22 mouse cellular contexts compared by ENCODE assay signal in genomic region chr11:51594715-51595350, GRCm38 (mm10). TPM values are rescaled to one million over a fixed set of nuclear protein-coding genes. Genes with fewer than 3 reads are reported as not detected.
A peak's percentile ranks its signal among the peaks of the same experiment; 100 is the strongest.
DNase-seq lines count a peak whose midpoint lies in the region; ATAC-seq and TF ChIP-seq lines count a peak whose summit lies in the region.
"Had no signal": no experiment of that assay in that cellular context is flagged by ENCODE, and none has a peak within 500 bp of the region (broad histone marks: within the 10 kb centered on the region; RNA-seq: fewer than 3 reads in every experiment).

No protein-coding gene starts in this region.

- ATAC-seq in heart, postnatal 0 days (ENCODE audit: insufficient read depth, low read depth): 0 out of 2 replicates have a peak, but pooled peaks have one; percentile 22
- no peak for ATAC-seq in liver, embryonic 16.5 days (ENCODE audit: low read depth)
- ATAC-seq: forebrain, postnatal 0 days; lung, postnatal 0 days had no signal

- no peaks in the 10 kb centered on the region for H3K9me3 ChIP-seq in heart, postnatal 0 days (replicated peaks; ENCODE audit: control insufficient read depth, low read length)
- H3K9me3 ChIP-seq in liver, embryonic 16.5 days (replicated peaks; ENCODE audit: control insufficient read depth, low read length): no peaks in the 10 kb centered on the region
- H3K9me3 ChIP-seq: heart, embryonic 15.5 days; hindbrain, embryonic 13.5 days; limb, embryonic 12.5 days; neural tube, embryonic 12.5 days; stomach, embryonic 15.5 days had no signal

- WGBS in heart, postnatal 0 days: 64% methylated on average over 3 of the region's 3 CpGs
- 61% methylated on average over 3 of the region's 3 CpGs for WGBS in liver, embryonic 16.5 days (ENCODE audit: insufficient replicate concordance)

- no peak for TF ChIP-seq EP300 in heart, postnatal 0 days (IDR thresholded peaks at IDR 0.05; ENCODE audit: low read depth)

- no peak overlapping the region for H3K4me2 ChIP-seq in heart, postnatal 0 days (ENCODE audit: low read depth, low read length)
- no peak overlapping the region for H3K4me2 ChIP-seq in liver, embryonic 16.5 days (ENCODE audit: low read depth, low read length)
- H3K4me2 ChIP-seq: heart, embryonic 15.5 days; hindbrain, embryonic 13.5 days; limb, embryonic 12.5 days; neural tube, embryonic 12.5 days; stomach, embryonic 15.5 days had no signal

- no peak overlapping the region for H3K27ac ChIP-seq in heart, postnatal 0 days (ENCODE audit: low read depth)
- H3K27ac ChIP-seq in liver, embryonic 16.5 days (ENCODE audit: low read length): 0 out of 2 replicates have a peak overlapping the region, but pooled peaks have one; percentile 35
- H3K27ac ChIP-seq: heart, adult 2 months; heart, embryonic 15.5 days; hindbrain, embryonic 13.5 days; left cerebral cortex, adult 2 months; limb, embryonic 12.5 days; neural tube, embryonic 12.5 days; stomach, embryonic 15.5 days had no signal

- H3K36me3 ChIP-seq in heart, postnatal 0 days (replicated peaks; ENCODE audit: control insufficient read depth, insufficient read depth, low read length): peaks cover 98% of the 10 kb centered on the region
- H3K36me3 ChIP-seq in liver, embryonic 16.5 days (ENCODE audit: control insufficient read depth, insufficient read depth): peaks cover 71% of the 10 kb centered on the region

- no peak overlapping the region for H3K9ac ChIP-seq in heart, postnatal 0 days (replicated peaks; ENCODE audit: low read depth, low read length)
- no peak overlapping the region for H3K9ac ChIP-seq in liver, embryonic 16.5 days (ENCODE audit: low read depth, low read length)
- H3K9ac ChIP-seq: forebrain, postnatal 0 days; heart, embryonic 15.5 days; hindbrain, embryonic 13.5 days; limb, embryonic 12.5 days; neural tube, embryonic 12.5 days; stomach, embryonic 15.5 days had no signal

- H3K4me1 ChIP-seq in heart, postnatal 0 days (ENCODE audit: control insufficient read depth, insufficient read depth): no peaks in the 10 kb centered on the region
- H3K4me1 ChIP-seq in liver, embryonic 16.5 days (ENCODE audit: control insufficient read depth, low read depth, low read length): peaks cover 4% of the 10 kb centered on the region
- H3K4me1 ChIP-seq: limb, embryonic 12.5 days; neural tube, embryonic 12.5 days had no signal

- H3K27me3 ChIP-seq in heart, postnatal 0 days (ENCODE audit: control insufficient read depth, insufficient read depth, low read length): no peaks in the 10 kb centered on the region
- H3K27me3 ChIP-seq in liver, embryonic 16.5 days (ENCODE audit: control insufficient read depth, insufficient read depth, low read depth, low read length): no peaks in the 10 kb centered on the region
- H3K27me3 ChIP-seq: heart, embryonic 15.5 days; hindbrain, embryonic 13.5 days; limb, embryonic 12.5 days; neural tube, embryonic 12.5 days; stomach, embryonic 15.5 days had no signal

- no peak for TF ChIP-seq CTCF in heart, postnatal 0 days (IDR thresholded peaks at IDR 0.05; ENCODE audit: low read depth)

- H3K4me3 ChIP-seq in heart, postnatal 0 days (ENCODE audit: low read depth, low read length): no peak overlapping the region
- H3K4me3 ChIP-seq in liver, embryonic 16.5 days (ENCODE audit: low read depth, low read length): no peak overlapping the region
- H3K4me3 ChIP-seq: gastrocnemius, adult 2 months; heart, adult 2 months; heart, embryonic 15.5 days; hindbrain, embryonic 13.5 days; left cerebral cortex, adult 2 months; limb, embryonic 12.5 days; neural tube, embryonic 12.5 days; stomach, embryonic 15.5 days had no signal

- intact Hi-C loops in gastrocnemius, postnatal 36 days (cut with DNase I): no loop called here

- no peak for DNase-seq in heart, postnatal 0 days (ENCODE audit: low spot score)
- DNase-seq in heart, postnatal 4 days: no peak
- peak; percentile 80 for DNase-seq in 416B (ENCODE audit: low read depth)
- DNase-seq in brain, adult 2 months (ENCODE audit: low read depth, low spot score): peak; percentile 25
- DNase-seq in ovary, adult 18-20 months (ENCODE audit: low spot score): no peak
- DNase-seq in gastrocnemius, postnatal 36 days: no peak
- DNase-seq in left cerebral cortex, adult 9 months (ENCODE audit: low spot score in 2 of 2): no peak
- DNase-seq: B cell, adult 2 months; cerebellum, postnatal 14 days; forebrain, postnatal 0 days; gastrocnemius, adult 2 months; heart, adult 2 months; kidney, adult 18-20 months; kidney, postnatal 10 days had no signal

RNA-seq across cellular contexts. Expression of gene Phykpl, which starts 10.3 kb away (rescaled TPM):
- total RNA-seq in heart, postnatal 0 days (2014; rRNA removed; ENCODE audit: low replicate concordance): 14.5 and 35.2 TPM in 2 replicates
- polyA plus RNA-seq in heart, postnatal 0 days (2015; fragmentation: Nextera tagmentation; extraction: Ambion mirVana): 12.7 and 13.9 TPM in 2 replicates
- 10 to 100 TPM; 11.7 to 12.3 TPM for total RNA-seq in heart, postnatal 4 days (2021)
- polyA plus RNA-seq in liver, embryonic 16.5 days (2015; fragmentation: Nextera tagmentation; extraction: Ambion mirVana): 11.3 and 12.6 TPM in 2 replicates
- 10 to 100 TPM; 13.1 to 15.7 TPM for total RNA-seq in gastrocnemius, postnatal 36 days (2021)

RNA-seq across cellular contexts. Expression of gene Hnrnpab, which starts 11.8 kb away (rescaled TPM):
- 136 and 225 TPM in 2 replicates for total RNA-seq in heart, postnatal 0 days (2014; rRNA removed; ENCODE audit: low replicate concordance)
- 156 and 159 TPM in 2 replicates for polyA plus RNA-seq in heart, postnatal 0 days (2015; fragmentation: Nextera tagmentation; extraction: Ambion mirVana)
- 100 to 1,000 TPM; 366 to 372 TPM for total RNA-seq in heart, postnatal 4 days (2021)
- polyA plus RNA-seq in liver, embryonic 16.5 days (2015; fragmentation: Nextera tagmentation; extraction: Ambion mirVana): 130 and 132 TPM in 2 replicates
- total RNA-seq in gastrocnemius, postnatal 36 days (2021): 100 to 1,000 TPM in 1 of 2 experiments, 10 to 100 TPM in 1; 93.4 to 103 TPM

RNA-seq across cellular contexts. Expression of gene Nhp2, which starts 24.7 kb away (rescaled TPM):
- total RNA-seq in heart, postnatal 0 days (2014; rRNA removed; ENCODE audit: low replicate concordance): 34.1 and 58.2 TPM in 2 replicates
- 59.7 and 61.4 TPM in 2 replicates for polyA plus RNA-seq in heart, postnatal 0 days (2015; fragmentation: Nextera tagmentation; extraction: Ambion mirVana)
- 10 to 100 TPM; 41.4 to 42.4 TPM for total RNA-seq in heart, postnatal 4 days (2021)
- 69.5 and 79.3 TPM in 2 replicates for polyA plus RNA-seq in liver, embryonic 16.5 days (2015; fragmentation: Nextera tagmentation; extraction: Ambion mirVana)
- total RNA-seq in gastrocnemius, postnatal 36 days (2021): 10 to 100 TPM; 21.0 to 24.7 TPM

RNA-seq across cellular contexts. Expression of gene Rmnd5b, which starts 40.9 kb away (rescaled TPM):
- total RNA-seq in heart, postnatal 0 days (2014; rRNA removed; ENCODE audit: low replicate concordance): 38.6 and 54.3 TPM in 2 replicates
- 25.8 and 30.0 TPM in 2 replicates for polyA plus RNA-seq in heart, postnatal 0 days (2015; fragmentation: Nextera tagmentation; extraction: Ambion mirVana)
- 10 to 100 TPM; 24.3 to 27.4 TPM for total RNA-seq in heart, postnatal 4 days (2021)
- 16.6 and 17.7 TPM in 2 replicates for polyA plus RNA-seq in liver, embryonic 16.5 days (2015; fragmentation: Nextera tagmentation; extraction: Ambion mirVana)
- total RNA-seq in gastrocnemius, postnatal 36 days (2021): 10 to 100 TPM in 1 of 2 experiments, 1 to 10 TPM in 1; 8.5 to 12.1 TPM

RNA-seq across cellular contexts. Expression of gene N4bp3, which starts 55.8 kb away (rescaled TPM):
- 31.2 and 34.8 TPM in 2 replicates for total RNA-seq in heart, postnatal 0 days (2014; rRNA removed; ENCODE audit: low replicate concordance)
- 18.1 and 20.2 TPM in 2 replicates for polyA plus RNA-seq in heart, postnatal 0 days (2015; fragmentation: Nextera tagmentation; extraction: Ambion mirVana)
- 10 to 100 TPM; 41.3 to 44.4 TPM for total RNA-seq in heart, postnatal 4 days (2021)
- polyA plus RNA-seq in liver, embryonic 16.5 days (2015; fragmentation: Nextera tagmentation; extraction: Ambion mirVana): 2.8 and 3.9 TPM in 2 replicates
- total RNA-seq in gastrocnemius, postnatal 36 days (2021): 1 to 10 TPM; 3.3 to 6.0 TPM

Comparison
In these comparisons a context has a peak if more than half of its experiments do, and no peak if none do; other contexts are left out.
1. DNase-seq: peak in 416B (single experiment) and brain, adult 2 months (single experiment); none in heart, postnatal 0 days (single experiment), heart, postnatal 4 days (single experiment), ovary, adult 18-20 months (single experiment), gastrocnemius, postnatal 36 days (0 of 2) and left cerebral cortex, adult 9 months (0 of 2).